Mouse (Mus musculus) cerebral cortex, adult 2 months (tissue): ENCODE data around the gene Rab6b.

Experiments
- WGBS: fragments of 180-500 bp; shearing (Covaris S2); methylation state at CpG from one replicate; pipeline ENCODE4 v1.1.7; 2018; 5-methylcytosine and 5-hydroxymethylcytosine counted together

The Rab6b gene

DNA sequence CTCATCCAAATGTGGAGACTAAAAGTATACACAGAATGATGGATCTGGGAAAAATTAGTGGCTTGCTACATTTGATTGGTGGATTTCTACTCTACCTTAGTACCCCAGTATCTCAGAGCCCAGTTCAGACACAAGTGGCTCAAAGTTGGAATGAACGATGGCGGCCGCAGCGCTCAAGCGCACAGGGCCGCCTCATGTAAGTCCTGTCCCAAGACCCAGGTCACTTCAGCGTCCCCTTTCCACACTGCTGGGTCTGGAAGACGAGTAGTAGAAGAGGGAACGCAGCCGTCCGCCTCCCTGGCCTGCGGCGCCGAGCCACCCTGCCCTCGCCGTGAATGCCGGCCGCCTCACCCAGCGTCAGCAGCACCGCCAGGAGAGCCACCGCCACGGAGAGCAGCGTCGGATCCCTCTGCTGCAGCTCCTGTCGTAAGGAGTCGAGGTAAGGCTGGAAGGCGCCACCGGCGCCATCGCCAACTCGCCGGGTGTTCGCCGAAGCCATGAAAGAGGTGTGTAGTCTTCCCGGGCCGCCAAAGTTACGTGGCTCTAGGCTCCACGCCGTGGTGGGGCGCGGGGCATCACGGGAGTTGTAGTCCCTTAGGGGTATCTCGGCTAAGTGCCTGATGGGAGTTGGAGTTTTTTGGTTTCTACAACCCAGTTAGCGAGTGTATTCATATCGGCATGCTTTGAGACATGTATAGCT lies 90.1 kb downstream of the Rab6b start, which contains the start of gene Srprb:
Gene Srprb, minus strand, starts transcription at position 577 of the 700 bp plus-strand sequence.
- WGBS: under 1% methylated on average over 45 of the region's 45 CpGs

- WGBS: 82% methylated on average over 5 of the region's 5 CpGs
Observed at GRCm38 (mm10) chr9:103205786-103206185, 94.2 kb downstream of the Rab6b start.

DNA sequence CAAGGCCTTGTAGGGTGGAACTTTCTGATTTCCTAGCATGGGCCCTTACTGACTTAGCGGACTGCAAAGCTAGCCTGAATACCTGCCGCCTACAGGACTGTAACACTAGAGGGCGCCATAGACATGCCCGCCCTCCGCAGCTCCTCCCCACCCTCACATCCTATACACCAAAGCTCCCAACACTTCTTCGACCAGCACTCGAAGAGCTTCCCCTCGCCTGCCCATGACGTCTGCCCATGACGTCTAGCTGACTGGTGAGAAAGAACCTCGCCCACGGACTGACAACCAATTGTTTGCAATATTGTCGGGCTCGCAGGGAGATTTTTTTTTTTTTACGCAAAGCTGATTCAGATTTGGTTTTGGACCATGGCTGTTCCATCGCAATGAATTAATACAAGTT lies 96.3 kb downstream of the Rab6b start:
- WGBS: 6% methylated on average over 16 of the region's 16 CpGs

DNA sequence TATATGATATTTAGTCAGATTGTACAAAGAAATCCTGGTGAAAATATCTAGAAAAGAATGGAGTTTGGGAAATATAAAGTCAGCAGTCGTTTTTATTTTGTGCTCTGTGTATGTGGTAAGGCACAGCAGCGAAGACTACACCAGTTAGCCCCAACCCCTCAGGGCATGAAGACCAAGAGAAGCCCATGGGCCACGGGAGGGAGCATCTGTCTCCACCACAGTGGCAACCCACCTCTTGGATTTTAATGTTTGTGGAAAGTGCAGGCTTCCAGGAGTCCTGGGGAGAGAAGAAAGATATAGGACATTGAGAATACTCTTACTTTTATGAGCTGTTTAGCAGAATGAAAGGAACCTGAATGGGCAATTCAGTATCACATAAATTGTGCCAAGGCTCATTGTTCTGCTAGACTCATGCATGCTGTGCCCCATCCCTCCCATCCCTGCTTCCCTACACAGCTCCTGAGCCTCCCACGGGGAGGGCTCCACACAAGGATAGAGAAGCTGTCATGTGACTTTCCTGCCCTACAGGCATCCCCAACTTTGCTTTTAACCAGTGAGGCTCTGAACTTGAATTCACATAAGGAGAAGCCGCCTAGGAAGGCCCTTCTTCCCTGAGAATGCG lies 97.3 kb downstream of the Rab6b start:
- WGBS: 64% methylated on average over 6 of the region's 6 CpGs

GRCm38 (mm10) chr9:103212654-103213420 lies 101.2 kb downstream of the Rab6b start:
- 71% methylated on average over 28 of the region's 28 CpGs for WGBS

DNA sequence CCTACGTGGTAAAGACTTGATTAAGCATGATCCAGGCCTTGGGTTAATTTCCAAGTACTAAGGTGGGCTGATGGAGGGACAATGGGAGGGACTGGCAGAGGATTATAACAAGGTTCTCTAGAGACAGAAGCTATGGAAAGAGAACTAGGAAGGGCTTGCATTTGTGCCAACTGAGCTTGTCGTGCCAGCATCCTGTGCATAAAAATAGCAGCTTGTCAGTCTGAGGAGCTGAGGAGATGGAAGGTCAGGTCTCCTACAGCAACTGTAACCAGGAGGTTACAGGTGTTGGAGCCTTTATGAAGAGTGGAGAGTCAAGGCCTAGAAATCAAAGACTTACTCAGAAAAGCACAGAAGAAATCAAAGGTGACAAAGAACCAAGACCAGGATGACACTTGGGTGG lies 102.0 kb downstream of the Rab6b start:
- WGBS: 40% methylated on average over 2 of the region's 2 CpGs

- WGBS: 77% methylated on average over 6 of the region's 6 CpGs
Observed at GRCm38 (mm10) chr9:103214281-103214680, 102.7 kb downstream of the Rab6b start.

GRCm38 (mm10) chr9:103224721-103225120 lies 113.1 kb downstream of the Rab6b start:
- 92% methylated on average over 7 of the region's 7 CpGs for WGBS

- WGBS: 71% methylated on average over 3 of the region's 3 CpGs
Observed at GRCm38 (mm10) chr9:103225464-103225863, 113.9 kb downstream of the Rab6b start.

- WGBS: 86% methylated on average over 15 of the region's 15 CpGs
Observed at GRCm38 (mm10) chr9:103226806-103227205, 115.2 kb downstream of the Rab6b start.

GRCm38 (mm10) chr9:103227760-103228159 lies 116.2 kb downstream of the Rab6b start:
- WGBS: 89% methylated on average over 16 of the region's 16 CpGs

GRCm38 (mm10) chr9:103228370-103229003 lies 116.9 kb downstream of the Rab6b start:
- 76% methylated on average over 13 of the region's 13 CpGs for WGBS

GRCm38 (mm10) chr9:103229037-103229867 lies 117.7 kb downstream of the Rab6b start:
- WGBS: 78% methylated on average over 15 of the region's 15 CpGs

GRCm38 (mm10) chr9:103230151-103230951 lies 118.8 kb downstream of the Rab6b start, which contains the start of the genes Gm20425 and Trf:
Gm20425 (minus strand) TSS chr9:103230307.
Trf (minus strand) TSS chr9:103230444.
- 35% methylated on average over 29 of the region's 29 CpGs for WGBS

DNA sequence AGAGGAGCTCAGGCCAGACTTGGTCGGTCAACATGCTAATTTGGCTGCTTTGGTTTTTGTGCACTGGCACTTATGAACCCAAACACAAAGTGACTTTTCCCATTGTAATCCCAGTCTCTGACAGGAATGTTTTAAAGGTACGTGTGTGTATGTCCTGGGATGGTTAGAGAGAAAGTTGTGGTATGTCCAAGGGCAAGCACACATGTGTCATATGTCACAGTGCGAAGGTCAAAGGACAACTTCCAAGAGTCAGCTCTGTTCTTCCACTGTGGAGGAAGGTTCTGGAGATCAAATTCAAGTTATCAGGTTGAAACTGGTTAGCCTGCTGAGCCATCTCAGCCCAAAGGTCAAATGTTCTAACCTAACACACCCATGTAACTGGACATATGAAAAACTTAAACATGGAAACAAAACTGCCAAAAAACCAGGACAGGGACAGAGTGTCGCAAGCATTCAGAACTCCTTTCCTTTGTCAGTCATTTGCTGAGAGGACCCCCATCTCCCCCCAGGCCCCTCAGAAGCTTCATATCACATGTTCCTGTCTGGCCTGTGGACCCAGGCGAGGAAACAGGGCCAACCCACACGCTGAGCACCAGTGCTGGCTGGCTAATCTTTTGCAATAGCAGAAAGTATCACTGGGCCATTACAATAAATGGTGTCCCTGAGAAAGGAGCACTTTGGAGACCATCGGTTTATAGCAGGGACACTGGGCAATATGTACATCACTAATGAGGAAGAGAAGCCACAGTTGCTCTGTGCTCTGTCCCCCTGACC lies 120.8 kb downstream of the Rab6b start:
- 91% methylated on average over 7 of the region's 7 CpGs for WGBS

- WGBS: 79% methylated on average over 7 of the region's 7 CpGs
Observed at GRCm38 (mm10) chr9:103233006-103233395, 121.4 kb downstream of the Rab6b start.

GRCm38 (mm10) chr9:103234059-103234458 lies 122.5 kb downstream of the Rab6b start:
- 71% methylated on average over 7 of the region's 7 CpGs for WGBS

- WGBS: 53% methylated on average over 7 of the region's 7 CpGs
Observed at GRCm38 (mm10) chr9:103234565-103235165, 123.1 kb downstream of the Rab6b start.
